Mouse (Mus musculus) heart, adult 2 months (tissue): Measurements from ENCODE around the gene Cd320.
"Not testable (repeated sequence)": the region's sequence is repeated elsewhere in the genome, so short reads cannot be mapped to it uniquely, and the experiment has no call there.

Source experiments
- CTCF ChIP-seq: fragments of 200-600 bp; IDR thresholded peaks from 2 replicates; pipeline ENCODE4 v1.8.1; 2022; ENCODE audit warnings: antibody characterized with exemption, mild to moderate bottlenecking, moderate library complexity
- EP300 ChIP-seq: fragments of 200-500 bp; IDR thresholded peaks from 2 replicates; pipeline ENCODE4 v1.6.1; 2011; ENCODE audit warnings: low read depth, low read length, control low read depth; ENCODE audit not compliant: insufficient read depth
- POLR2A ChIP-seq: fragments of 200-500 bp; IDR thresholded peaks from 2 replicates; pipeline ENCODE4 v1.6.1; 2011; ENCODE audit warnings: mild to moderate bottlenecking, low read depth, low read length, control low read depth; ENCODE audit not compliant: insufficient read depth

DNA sequence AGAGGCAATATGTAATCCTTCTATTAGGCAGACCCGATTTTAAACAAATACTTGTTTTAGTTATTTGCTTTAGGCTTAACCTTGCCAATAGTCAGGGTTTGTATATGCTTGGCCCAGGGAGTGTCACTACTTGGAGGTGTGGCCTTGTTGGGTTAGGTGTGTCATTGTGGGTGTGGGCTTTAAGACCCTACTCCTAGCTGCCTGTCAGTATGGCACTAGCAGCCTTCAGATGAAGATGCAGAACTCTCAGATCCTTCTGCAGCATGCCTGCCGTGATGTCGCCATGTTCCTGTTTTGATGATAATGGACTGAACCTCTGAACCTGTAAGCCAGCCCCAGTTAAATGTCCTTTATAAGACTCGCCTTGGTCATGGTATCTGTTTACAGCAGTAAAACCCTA lies 50.1 kb downstream of the Cd320 start:
- TF ChIP-seq EP300, CTCF, POLR2A: not testable (repeated sequence)
